Mouse (Mus musculus) thymus, adult 2 months (tissue): ENCODE measurements at regions not wholly inside any gene's neighbourhood (a gene's known extent, or its start where the extent isn't known, plus 50 kb on each side); places are given as distances from the start of the nearest gene placed in this dataset.

Experiments used
- CTCF ChIP-seq: fragments of 200-500 bp; IDR thresholded peaks from 2 replicates; pipeline ENCODE4 v1.5.1; 2012; ENCODE audit warnings: mild to moderate bottlenecking, control low read depth, low read length, moderate library complexity, borderline replicate concordance; ENCODE audit not compliant: control insufficient read depth, poor library complexity, insufficient read depth; ENCODE audit errors: extremely low read depth
- POLR2A ChIP-seq: fragments of 200-500 bp; IDR thresholded peaks from 2 replicates; pipeline ENCODE4 v1.6.1; 2012; ENCODE audit warnings: mild to moderate bottlenecking, low read length, control low read depth, moderate library complexity; ENCODE audit not compliant: control insufficient read depth, poor library complexity, insufficient read depth; ENCODE audit errors: extremely low read depth

GRCm38 (mm10) chr12:25934946-25935345, 480.1 kb downstream of the Rnf144a start:
- TF ChIP-seq CTCF (no peak), POLR2A (no peak)
